Mouse (Mus musculus) R1 (cell line): ENCODE data around the gene Dnah7a.
"Not testable (repeated sequence)": the region's sequence is repeated elsewhere in the genome, so short reads cannot be mapped to it uniquely, and the experiment has no call there.

ENCODE experiments used
- DNase-seq: peaks from one replicate; pipeline ENCODE4 v3.0.0-alpha.2; 2018; ENCODE audit warnings: low read depth, low spot score

Gene Dnah7a

GRCm38 (mm10) chr1:53384085-53384688, 322.4 kb downstream of the Dnah7a start:
- DNase-seq: no peak

- no peak for DNase-seq
Observed at GRCm38 (mm10) chr1:53377731-53378130, 328.9 kb downstream of the Dnah7a start.

GRCm38 (mm10) chr1:53375965-53376364, 330.6 kb downstream of the Dnah7a start:
- DNase-seq: not testable (repeated sequence)

- no peak for DNase-seq
Observed at GRCm38 (mm10) chr1:53358988-53359387, 347.6 kb downstream of the Dnah7a start.

- peak; percentile 97 for DNase-seq
Observed at GRCm38 (mm10) chr1:53352327-53353261, 354.0 kb downstream of the Dnah7a start, which contains the start of the genes Asdurf, Gm28551 and Asnsd1. Gene Asdurf (minus strand): TSS chr1:53352619. Gene Gm28551 (minus strand): TSS chr1:53352667. Gene Asnsd1 (minus strand): TSS chr1:53352752.
